In genomic region chr2:131546308-131546700, GRCm38 (mm10) we compare ENCODE assay signal across 9 mouse cellular contexts. TPM values are rescaled to one million over a fixed set of nuclear protein-coding genes. Genes with fewer than 3 reads are reported as not detected.
DNase-seq lines count a peak whose midpoint lies in the region; ATAC-seq lines count a peak whose summit lies in the region.
"Had no signal": no experiment of that assay in that cellular context is flagged by ENCODE, and none has a peak within 500 bp of the region (broad histone marks: within the 10 kb centered on the region; RNA-seq: fewer than 3 reads in every experiment).

No protein-coding gene starts in this region.

- intact Hi-C loops in heart, postnatal 25 days (cut with DNase I): loop anchor here (5.0 to 10.0 kb wide), 3 partner anchors 126 to 398 kb away; no protein-coding TSS in a partner anchor

- H3K4me3 ChIP-seq in heart, embryonic 13.5 days: peak overlapping the region; percentile 53
- H3K4me3 ChIP-seq in hindbrain, embryonic 12.5 days: peak overlapping the region; percentile 40
- peak overlapping the region; percentile 48 for H3K4me3 ChIP-seq in midbrain, embryonic 13.5 days (replicated peaks)
- H3K4me3 ChIP-seq: erythroblast, embryonic 14.5 days had no signal

- H3K9me3 ChIP-seq in heart, embryonic 13.5 days: no peaks in the 10 kb centered on the region
- no peaks in the 10 kb centered on the region for H3K9me3 ChIP-seq in hindbrain, embryonic 12.5 days (replicated peaks)
- H3K9me3 ChIP-seq in midbrain, embryonic 13.5 days: no peaks in the 10 kb centered on the region

- peak overlapping the region; percentile 70 for H3K9ac ChIP-seq in heart, embryonic 13.5 days
- H3K9ac ChIP-seq in hindbrain, embryonic 12.5 days: peak overlapping the region; percentile 44
- H3K9ac ChIP-seq in midbrain, embryonic 13.5 days (replicated peaks): peak overlapping the region; percentile 61

- DNase-seq in heart, postnatal 25 days (ENCODE audit: low spot score): no peak
- DNase-seq in R1 (ENCODE audit: low read depth, low spot score): peak; percentile 38
- DNase-seq in MN1 (ENCODE audit: low spot score): no peak
- DNase-seq in adrenal gland, postnatal 36 days: no peak
- DNase-seq in urinary bladder, postnatal 36 days (ENCODE audit: low spot score in 2 of 2): no peak

- peaks cover 15% of the 10 kb centered on the region for H3K4me1 ChIP-seq in heart, embryonic 13.5 days
- H3K4me1 ChIP-seq in hindbrain, embryonic 12.5 days: peaks cover 13% of the 10 kb centered on the region
- peaks cover 20% of the 10 kb centered on the region for H3K4me1 ChIP-seq in midbrain, embryonic 13.5 days (replicated peaks)

- H3K27me3 ChIP-seq in heart, embryonic 13.5 days (replicated peaks): peaks cover 78% of the 10 kb centered on the region
- peaks cover 64% of the 10 kb centered on the region for H3K27me3 ChIP-seq in hindbrain, embryonic 12.5 days
- H3K27me3 ChIP-seq in midbrain, embryonic 13.5 days: peaks cover 64% of the 10 kb centered on the region

- no peaks in the 10 kb centered on the region for H3K36me3 ChIP-seq in heart, embryonic 13.5 days
- no peaks in the 10 kb centered on the region for H3K36me3 ChIP-seq in hindbrain, embryonic 12.5 days
- H3K36me3 ChIP-seq in midbrain, embryonic 13.5 days: no peaks in the 10 kb centered on the region

- ATAC-seq in heart, embryonic 13.5 days (ENCODE audit: extremely low read depth, insufficient number of reproducible peaks, low FRiP score, low TSS enrichment): no peak
- ATAC-seq in hindbrain, embryonic 12.5 days (ENCODE audit: low FRiP score): no peak
- ATAC-seq in midbrain, embryonic 13.5 days: no peak

- H3K4me2 ChIP-seq in heart, embryonic 13.5 days: peak overlapping the region; percentile 86
- H3K4me2 ChIP-seq in hindbrain, embryonic 12.5 days (replicated peaks): peak overlapping the region; percentile 68
- peak overlapping the region; percentile 73 for H3K4me2 ChIP-seq in midbrain, embryonic 13.5 days (replicated peaks)

- under 1% methylated on average over 27 of the region's 27 CpGs for WGBS in heart, embryonic 13.5 days
- WGBS in hindbrain, embryonic 12.5 days: 1% methylated on average over 27 of the region's 27 CpGs
- WGBS in midbrain, embryonic 13.5 days: 2% methylated on average over 27 of the region's 27 CpGs

- no peak overlapping the region for H3K27ac ChIP-seq in heart, embryonic 13.5 days (replicated peaks)
- H3K27ac ChIP-seq in hindbrain, embryonic 12.5 days: no peak overlapping the region
- H3K27ac ChIP-seq in midbrain, embryonic 13.5 days: no peak overlapping the region

RNA-seq across cellular contexts. Expression of gene Adra1d, which starts 15.8 kb away (rescaled TPM):
- polyA plus RNA-seq in heart, embryonic 13.5 days (2015; fragmentation: Nextera tagmentation; extraction: Ambion mirVana): 0.24 and 0.47 TPM in 2 replicates
- total RNA-seq in heart, postnatal 25 days (2021): 1 to 10 TPM; 4.2 to 5.2 TPM
- 0.50 and 0.74 TPM in 2 replicates for polyA plus RNA-seq in hindbrain, embryonic 12.5 days (2016; fragmentation: Nextera tagmentation; extraction: Ambion mirVana)
- not detected in 2 replicates for polyA plus RNA-seq in midbrain, embryonic 13.5 days (2015; fragmentation: Nextera tagmentation; extraction: Ambion mirVana)
- 10 to 100 TPM; 20.7 to 26.7 TPM for total RNA-seq in adrenal gland, postnatal 36 days (2021)
- polyA plus RNA-seq: erythroblast, embryonic 14.5 days had no signal

RNA-seq across cellular contexts. Expression of gene Smox, which starts 55.0 kb away (rescaled TPM):
- 24.4 and 25.8 TPM in 2 replicates for polyA plus RNA-seq in heart, embryonic 13.5 days (2015; fragmentation: Nextera tagmentation; extraction: Ambion mirVana)
- total RNA-seq in heart, postnatal 25 days (2021): 10 to 100 TPM; 27.4 to 30.6 TPM
- polyA plus RNA-seq in hindbrain, embryonic 12.5 days (2016; fragmentation: Nextera tagmentation; extraction: Ambion mirVana): 47.0 and 49.3 TPM in 2 replicates
- 45.5 and 46.5 TPM in 2 replicates for polyA plus RNA-seq in midbrain, embryonic 13.5 days (2015; fragmentation: Nextera tagmentation; extraction: Ambion mirVana)
- 10 to 100 TPM; 28.2 to 30.5 TPM for total RNA-seq in adrenal gland, postnatal 36 days (2021)
